Mouse (Mus musculus) kidney, postnatal 0 days (tissue): ENCODE results near the gene Ank2. TPM values are rescaled to one million over a fixed set of nuclear protein-coding genes. Genes with fewer than 3 reads are reported as not detected.

Source experiments
- ATAC-seq: fragments of 200-750 bp; cut with Nextera tagmentation; replicated peaks from 2 replicates; pipeline ENCODE4 v1.8.0; 2017; ENCODE audit warnings: low read depth, moderate number of reproducible peaks, moderate TSS enrichment, moderate library complexity; ENCODE audit not compliant: low FRiP score
- DNase-seq: peaks from one replicate; pipeline ENCODE4 v3.0.0-alpha.2; 2016; ENCODE audit warnings: low spot score
- H3K27ac ChIP-seq: fragments of 300-500 bp; sonication (generic); 2 replicates; pipeline ENCODE4 v1.5.1; 2014; ENCODE audit warnings: mild to moderate bottlenecking
- H3K27me3 ChIP-seq: fragments of 300-500 bp; sonication (generic); 2 replicates; pipeline ENCODE4 v1.6.1; 2014; ENCODE audit warnings: low read length, mixed read lengths; ENCODE audit not compliant: insufficient read depth
- H3K36me3 ChIP-seq: fragments of 300-500 bp; sonication (generic); 2 replicates; pipeline ENCODE4 v1.6.1; 2014; ENCODE audit warnings: low read length, mixed read lengths; ENCODE audit not compliant: insufficient read depth
- H3K4me1 ChIP-seq: fragments of 300-500 bp; sonication (generic); replicated peaks from 2 replicates; pipeline ENCODE4 v1.6.1; 2014; ENCODE audit warnings: antibody characterized with exemption, low read length, mixed read lengths; ENCODE audit not compliant: insufficient read depth
- H3K4me2 ChIP-seq: fragments of 300-500 bp; sonication (generic); 2 replicates; pipeline ENCODE4 v1.6.1; 2014; ENCODE audit warnings: mild to moderate bottlenecking, low read length, moderate library complexity, mixed read lengths
- H3K4me3 ChIP-seq: fragments of 300-500 bp; sonication (generic); replicated peaks from 2 replicates; pipeline ENCODE4 v1.5.1; 2014; ENCODE audit warnings: low read depth, low read length
- H3K9ac ChIP-seq: fragments of 300-500 bp; sonication (generic); 2 replicates; pipeline ENCODE4 v1.6.1; 2014; ENCODE audit warnings: low read depth, low read length
- H3K9me3 ChIP-seq: fragments of 300-500 bp; sonication (generic); replicated peaks from 2 replicates; pipeline ENCODE4 v1.6.1; 2016; ENCODE audit warnings: low read length, inconsistent platforms, mixed read lengths
- CTCF ChIP-seq: IDR thresholded peaks from 2 replicates; pipeline ENCODE4 v1.5.1; 2016; ENCODE audit warnings: antibody characterized with exemption, low read depth, mild to moderate bottlenecking, moderate library complexity
- WGBS: fragments of 180-500 bp; shearing (Covaris S2); extraction: QIAGEN DNeasy Blood & Tissue Kit; methylation state at CpG from one replicate; pipeline ENCODE4 v1.1.7; 2014; 5-methylcytosine and 5-hydroxymethylcytosine counted together
- polyA plus RNA-seq: library from polyadenylated mRNA; unstranded; fragments of >200 nt; fragmentation: Nextera tagmentation; extraction: Ambion mirVana; gene quantifications from 2 replicates; pipeline ENCODE4 v1.2.1, GENCODE M21; 2015

Gene Ank2
- polyA plus RNA-seq, 1 experiment from 2014 or later, result 4.1 TPM

DNA sequence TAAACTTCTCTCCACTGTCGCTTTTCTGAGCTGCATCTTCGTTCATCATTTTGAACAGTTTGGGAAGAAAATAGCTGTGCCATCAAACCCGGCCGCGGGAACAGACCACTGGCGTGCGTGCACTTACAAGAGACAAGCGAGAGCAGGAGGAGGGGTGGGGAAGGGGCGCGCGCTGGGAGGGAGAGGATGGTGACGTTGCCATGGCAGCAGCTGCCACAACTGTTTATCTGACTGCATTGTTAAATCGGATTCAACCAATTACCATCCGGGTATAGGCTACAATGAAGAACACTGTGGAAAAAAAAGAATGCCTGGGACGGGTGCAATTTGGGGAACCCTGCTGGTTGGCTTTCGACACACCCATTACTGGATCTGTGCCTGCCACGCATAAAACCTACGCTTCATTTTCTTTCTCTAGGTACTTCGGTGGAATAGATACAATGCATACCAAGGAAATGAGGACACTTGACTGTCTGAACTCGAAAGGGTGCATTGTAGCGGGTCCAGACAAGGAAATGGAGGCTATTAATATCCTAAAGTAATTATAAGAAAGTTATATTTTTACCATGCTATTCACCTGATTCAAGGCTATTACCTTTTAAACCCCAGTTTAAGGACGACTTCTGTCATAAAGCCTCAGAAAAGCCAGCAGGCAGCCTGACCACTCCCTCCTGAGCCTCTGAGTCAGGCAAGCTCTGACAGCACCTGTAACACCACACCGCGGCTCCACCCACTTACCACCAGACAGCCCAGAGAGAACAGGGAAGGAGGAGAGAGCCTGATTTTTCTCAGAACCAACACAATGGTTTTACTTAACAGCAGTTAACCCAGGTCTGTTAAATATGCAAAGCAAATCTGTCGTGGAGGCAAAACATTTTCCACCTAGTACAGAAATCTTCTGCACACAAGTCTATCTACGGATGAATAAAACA lies 273.1 kb downstream of the Ank2 start:
- DNase-seq, result peak; percentile 61
- no peak for TF ChIP-seq CTCF

DNA sequence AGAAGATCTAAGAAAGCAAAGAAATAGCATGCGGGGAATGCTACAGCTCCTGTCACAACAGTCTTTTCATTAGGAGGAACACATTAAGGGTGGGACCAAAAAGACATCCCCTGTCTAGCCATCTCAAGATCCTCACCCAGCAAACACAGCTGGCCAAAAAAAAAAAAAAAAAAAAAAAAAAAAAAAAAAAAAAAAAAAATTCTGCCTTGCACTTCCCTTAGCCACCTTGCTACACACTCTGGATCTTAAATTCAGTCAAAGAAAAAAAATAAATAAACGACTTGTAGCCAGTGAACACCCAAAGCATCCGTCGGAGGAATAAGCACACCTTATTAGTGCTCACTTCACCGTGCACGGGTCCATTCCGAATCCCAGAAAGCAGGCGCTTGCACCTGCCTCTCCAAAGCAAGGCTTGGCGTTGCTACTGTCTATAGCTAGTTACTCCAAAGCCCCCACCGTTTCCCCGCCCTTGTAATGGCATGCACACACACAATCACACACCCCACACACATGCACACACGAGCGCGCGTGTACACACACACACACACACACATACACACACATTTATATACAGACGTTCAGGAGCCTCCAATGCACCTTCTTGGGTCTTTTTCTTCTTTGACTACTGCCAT lies 273.9 kb downstream of the Ank2 start:
- Histone ChIP-seq H3K27ac (no peak overlapping the region), H3K9ac (no peak overlapping the region), H3K4me1 (no peaks in the 10 kb centered on the region), H3K9me3 (no peaks in the 10 kb centered on the region), H3K4me2 (peak overlapping the region; percentile 58), H3K36me3 (no peaks in the 10 kb centered on the region), H3K4me3 (0 out of 2 replicates have a peak overlapping the region, but pooled peaks have one; percentile 12), H3K27me3 (no peaks in the 10 kb centered on the region)
- ATAC-seq (no peak), DNase-seq (no peak)
- 13% methylated on average over 16 of the region's 16 CpGs for WGBS
- no peak for TF ChIP-seq CTCF

More for the DNA sequence above, 273.1 kb downstream of the Ank2 start:
- no peak overlapping the region for H3K27ac ChIP-seq
- WGBS, result 4% methylated on average over 26 of the region's 26 CpGs
- no peaks in the 10 kb centered on the region for H3K4me1 ChIP-seq
- H3K9me3 ChIP-seq, result no peaks in the 10 kb centered on the region
- H3K4me2 ChIP-seq, result peak overlapping the region; percentile 58
- 0 out of 2 replicates have a peak, but pooled peaks have one; percentile 54 for ATAC-seq
- no peak overlapping the region for H3K9ac ChIP-seq
- no peaks in the 10 kb centered on the region for H3K27me3 ChIP-seq
- no peaks in the 10 kb centered on the region for H3K36me3 ChIP-seq
- peak overlapping the region; percentile 12; the same call in 1 of the 2 replicates for H3K4me3 ChIP-seq

DNA sequence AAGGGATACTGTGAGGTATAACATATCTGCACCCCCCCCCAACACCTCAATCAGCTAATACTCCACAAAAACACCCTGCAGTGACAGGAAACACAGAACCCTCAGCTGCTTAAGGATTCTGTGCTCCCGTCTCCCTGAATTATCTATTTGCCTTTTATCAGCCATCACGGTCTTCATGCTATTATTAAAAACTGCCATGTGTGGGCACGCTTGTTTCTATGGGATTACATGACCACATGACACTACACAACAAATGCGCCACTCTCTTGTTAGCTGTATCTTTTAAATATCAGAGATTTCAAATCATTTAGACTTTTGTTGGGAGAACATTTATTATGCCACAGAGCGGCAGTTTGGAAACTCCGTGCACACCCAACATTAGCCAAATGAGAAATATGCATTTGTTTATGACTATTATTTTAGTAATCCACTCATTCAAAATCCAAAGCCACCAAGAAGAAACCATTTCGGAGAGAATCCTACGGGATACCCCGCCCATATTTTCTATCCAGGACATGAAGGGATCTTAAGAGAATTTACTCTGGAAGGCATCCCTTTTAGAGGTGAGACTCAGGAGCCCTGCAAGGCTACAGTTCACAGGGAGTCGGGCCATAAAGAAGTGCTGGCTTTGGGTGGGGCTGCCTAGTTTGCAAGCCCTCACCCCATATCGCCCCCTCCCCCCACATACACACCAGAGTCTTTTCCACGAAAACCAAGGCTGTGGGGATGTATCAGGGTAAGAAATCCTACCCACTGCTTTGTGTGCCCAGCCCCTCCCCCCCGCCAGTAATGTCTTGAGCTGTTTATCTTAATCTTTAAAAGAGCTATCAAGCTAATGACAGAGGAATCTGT lies 274.6 kb downstream of the Ank2 start:
- Histone ChIP-seq H3K4me3 (no peak overlapping the region), H3K9me3 (no peaks in the 10 kb centered on the region), H3K4me2 (no peak overlapping the region), H3K27ac (no peak overlapping the region), H3K27me3 (no peaks in the 10 kb centered on the region), H3K36me3 (no peaks in the 10 kb centered on the region), H3K4me1 (no peaks in the 10 kb centered on the region), H3K9ac (no peak overlapping the region)
- no peak for TF ChIP-seq CTCF
- DNase-seq, result no peak
- no peak for ATAC-seq
- 67% methylated on average over 13 of the region's 13 CpGs for WGBS

DNA sequence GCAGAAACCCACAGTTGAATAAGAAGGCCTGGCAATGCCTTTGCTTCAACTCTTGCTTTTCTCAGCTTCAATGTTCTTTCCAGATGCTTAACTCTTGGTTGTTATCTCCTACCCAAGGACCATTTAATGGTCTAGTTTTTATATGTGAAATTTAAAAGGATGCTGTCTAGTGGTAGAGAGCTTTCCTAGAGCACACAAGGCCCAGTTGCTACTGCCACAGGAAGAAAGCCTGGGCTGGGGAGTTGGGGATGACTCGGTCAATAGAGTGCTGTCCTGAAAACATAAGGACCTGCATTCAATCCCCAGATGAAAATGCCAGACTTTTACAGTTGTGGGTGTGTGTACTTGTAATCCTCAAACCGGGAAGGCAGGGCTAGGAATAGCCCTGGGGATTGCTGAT lies 277.1 kb downstream of the Ank2 start:
- no peaks in the 10 kb centered on the region for H3K9me3 ChIP-seq
- ATAC-seq (no peak), DNase-seq (no peak)
- no peak overlapping the region for H3K27ac ChIP-seq
- H3K4me1 ChIP-seq, result no peaks in the 10 kb centered on the region
- H3K36me3 ChIP-seq, result no peaks in the 10 kb centered on the region
- no peak overlapping the region for H3K4me2 ChIP-seq
- H3K9ac ChIP-seq, result no peak overlapping the region
- WGBS, result 91% methylated on average over 2 of the region's 2 CpGs
- no peak for TF ChIP-seq CTCF
- no peaks in the 10 kb centered on the region for H3K27me3 ChIP-seq
- H3K4me3 ChIP-seq, result no peak overlapping the region

DNA sequence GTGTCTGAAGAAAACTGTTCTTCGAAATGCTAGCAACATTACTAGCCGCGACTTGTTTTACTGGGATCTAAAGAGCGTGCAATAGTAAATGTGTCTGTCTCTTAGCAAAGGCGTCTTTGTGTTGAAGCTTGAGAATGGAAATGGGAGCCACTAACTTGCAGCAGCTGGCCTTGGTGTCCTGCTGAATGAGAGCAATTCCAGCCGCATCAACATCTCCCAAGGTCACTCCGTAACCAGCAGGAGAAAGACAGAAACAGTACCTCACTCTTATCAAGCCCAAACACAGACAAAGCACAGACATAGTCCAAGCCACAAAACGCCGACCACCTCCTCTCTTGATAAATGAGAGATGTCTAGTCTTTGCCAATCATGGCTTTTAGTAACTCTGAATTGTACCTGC lies 278.3 kb downstream of the Ank2 start:
- Histone ChIP-seq H3K9me3 (no peaks in the 10 kb centered on the region), H3K9ac (no peak overlapping the region), H3K27ac (no peak overlapping the region), H3K27me3 (no peaks in the 10 kb centered on the region), H3K4me2 (no peak overlapping the region), H3K36me3 (no peaks in the 10 kb centered on the region), H3K4me1 (no peaks in the 10 kb centered on the region), H3K4me3 (no peak overlapping the region)
- no peak for ATAC-seq
- WGBS, result 90% methylated on average over 9 of the region's 9 CpGs
- TF ChIP-seq CTCF, result no peak
- DNase-seq, result no peak

DNA sequence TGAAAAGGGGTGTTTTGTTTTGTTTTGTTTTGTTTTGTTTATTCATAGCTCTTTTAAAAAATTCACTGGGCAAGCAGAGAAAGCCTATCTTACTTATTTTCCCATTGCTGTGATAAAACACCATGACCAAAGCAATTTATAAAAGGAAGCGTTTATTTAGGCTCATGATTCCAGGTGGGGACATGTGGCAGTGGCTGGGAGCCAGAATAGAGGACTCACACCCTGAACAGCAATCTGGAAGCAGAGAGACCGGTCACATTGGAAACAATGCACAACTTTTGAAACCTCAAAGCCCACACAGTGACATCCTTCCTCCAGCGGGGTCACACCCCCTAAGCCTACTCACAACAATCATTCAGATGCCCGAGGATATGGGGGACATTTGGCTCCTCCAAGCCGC lies 285.6 kb downstream of the Ank2 start:
- no peak for DNase-seq
- no peak overlapping the region for H3K27ac ChIP-seq
- WGBS, result 53% methylated on average over 5 of the region's 5 CpGs
- no peaks in the 10 kb centered on the region for H3K36me3 ChIP-seq
- no peak overlapping the region for H3K4me2 ChIP-seq
- TF ChIP-seq CTCF, result no peak
- H3K27me3 ChIP-seq, result no peaks in the 10 kb centered on the region
- no peak for ATAC-seq
- H3K4me1 ChIP-seq, result no peaks in the 10 kb centered on the region
- H3K9ac ChIP-seq, result no peak overlapping the region
- no peaks in the 10 kb centered on the region for H3K9me3 ChIP-seq
- no peak overlapping the region for H3K4me3 ChIP-seq
